Comparison of ENCODE assay signal across 27 mouse cellular contexts in the genomic region with DNA sequence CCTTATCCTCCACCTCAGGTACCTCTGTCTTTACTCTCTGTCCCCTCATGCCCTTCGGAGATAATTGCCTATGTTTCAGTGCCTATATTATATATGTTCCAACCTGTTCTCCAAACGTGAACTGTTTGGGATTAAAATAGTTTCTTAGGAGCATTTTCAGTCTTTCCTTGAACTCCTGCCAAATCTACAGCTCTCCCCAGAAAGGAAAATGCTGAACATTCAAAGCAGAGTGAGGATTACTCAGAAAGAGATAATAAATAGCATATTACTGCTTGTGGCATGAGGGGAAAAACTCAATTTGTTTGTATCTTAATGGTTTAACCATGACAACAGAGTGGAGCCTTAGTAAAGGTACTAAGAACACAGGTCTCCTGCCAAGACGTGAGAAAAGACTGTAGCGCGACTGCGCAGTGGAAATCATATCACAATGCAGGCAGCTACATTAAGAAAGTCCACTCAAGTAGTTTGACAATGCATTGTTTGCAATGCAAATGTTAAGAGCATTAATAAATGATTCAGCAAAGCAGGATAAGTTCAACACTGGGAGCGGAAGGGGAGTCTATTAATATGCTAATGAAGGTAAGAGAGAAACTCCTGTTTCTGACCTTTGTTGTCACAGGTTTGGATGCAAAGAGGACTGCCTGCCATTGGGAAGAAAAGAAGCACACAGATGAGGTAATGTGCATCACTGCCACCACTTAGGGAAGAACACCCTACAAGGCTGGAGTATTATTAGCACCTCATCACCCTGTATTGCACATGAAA.
A peak's percentile ranks its signal among the peaks of the same experiment; 100 is the strongest.
DNase-seq lines count a peak whose midpoint lies in the region; ATAC-seq and TF ChIP-seq lines count a peak whose summit lies in the region.
"Had no signal": no experiment of that assay in that cellular context is flagged by ENCODE, and none has a peak within 500 bp of the region (broad histone marks: within the 10 kb centered on the region; RNA-seq: fewer than 3 reads in every experiment).

No protein-coding gene starts in this region.

- no peak for TF ChIP-seq CTCF in layer of hippocampus, adult 2 months (conservative IDR thresholded peaks at IDR 0.05)
- TF ChIP-seq CTCF in midbrain, postnatal 0 days (IDR thresholded peaks at IDR 0.05), result no peak
- no peak for TF ChIP-seq CTCF in brain, embryonic 14.5 days (IDR thresholded peaks at IDR 0.05; ENCODE audit: borderline replicate concordance, extremely low read depth, insufficient read depth, insufficient read length)

- H3K9ac ChIP-seq in midbrain, postnatal 0 days (replicated peaks; ENCODE audit: low read length, poor library complexity, severe bottlenecking), result no peak overlapping the region
- H3K9ac ChIP-seq in midbrain, embryonic 11.5 days (ENCODE audit: low read length), result no peak overlapping the region
- H3K9ac ChIP-seq in kidney, embryonic 16.5 days (replicated peaks; ENCODE audit: low read length), result no peak overlapping the region
- H3K9ac ChIP-seq: embryonic facial prominence, embryonic 13.5 days; heart, embryonic 13.5 days; kidney, embryonic 15.5 days; limb, embryonic 13.5 days; liver, embryonic 13.5 days; lung, embryonic 15.5 days had no signal

- H3K27me3 ChIP-seq in midbrain, postnatal 0 days (ENCODE audit: insufficient read depth, low read length), result no peaks in the 10 kb centered on the region
- no peaks in the 10 kb centered on the region for H3K27me3 ChIP-seq in midbrain, embryonic 11.5 days (ENCODE audit: control insufficient read depth, insufficient read depth, low read length)
- no peaks in the 10 kb centered on the region for H3K27me3 ChIP-seq in kidney, embryonic 16.5 days (ENCODE audit: insufficient read depth, low read length)
- H3K27me3 ChIP-seq: embryonic facial prominence, embryonic 13.5 days; heart, embryonic 13.5 days; kidney, embryonic 15.5 days; limb, embryonic 13.5 days; liver, embryonic 13.5 days; lung, embryonic 15.5 days; megakaryocyte, embryonic 14.5 days had no signal

- no peaks in the 10 kb centered on the region for H3K36me3 ChIP-seq in midbrain, postnatal 0 days (ENCODE audit: insufficient read depth, low read length)
- no peaks in the 10 kb centered on the region for H3K36me3 ChIP-seq in midbrain, embryonic 11.5 days (ENCODE audit: control insufficient read depth, insufficient read depth, low read length)
- no peaks in the 10 kb centered on the region for H3K36me3 ChIP-seq in kidney, embryonic 16.5 days (ENCODE audit: insufficient read depth, low read length)
- H3K36me3 ChIP-seq: embryonic facial prominence, embryonic 13.5 days; heart, embryonic 13.5 days; kidney, embryonic 15.5 days; limb, embryonic 13.5 days; liver, embryonic 13.5 days; lung, embryonic 15.5 days had no signal

- TF ChIP-seq POLR2A in brain, embryonic 14.5 days (IDR thresholded peaks at IDR 0.05; ENCODE audit: borderline replicate concordance, extremely low read depth, insufficient read depth, insufficient read length, poor library complexity, severe bottlenecking), result no peak

- DNase-seq in layer of hippocampus, adult 2 months (ENCODE audit: low spot score in 2 of 2), result peak in 1 of 2 experiments; percentile 13
- DNase-seq in layer of hippocampus, postnatal 36 days, result no peak
- peak; percentile 5 for DNase-seq in midbrain, postnatal 0 days (ENCODE audit: low spot score)
- DNase-seq in midbrain, embryonic 11.5 days (ENCODE audit: low spot score, missing footprints), result no peak
- peak; percentile 83 for DNase-seq in R1 (ENCODE audit: low read depth, low spot score)
- DNase-seq in brain, embryonic 14.5 days (ENCODE audit: low read depth), result peak; percentile 52
- DNase-seq: cerebellum, adult 2 months; cerebellum, postnatal 25 days; gastrocnemius, postnatal 36 days; heart, adult 2 months; heart, postnatal 14 days; kidney, postnatal 4 days; layer of hippocampus, adult 9-11 months; liver, embryonic 13.5 days; lung, postnatal 36 days; thymus, postnatal 36 days had no signal

- H3K9me3 ChIP-seq in midbrain, postnatal 0 days (ENCODE audit: low read length), result no peaks in the 10 kb centered on the region
- H3K9me3 ChIP-seq in midbrain, embryonic 11.5 days (ENCODE audit: control insufficient read depth, low read length), result no peaks in the 10 kb centered on the region
- H3K9me3 ChIP-seq in kidney, embryonic 16.5 days (ENCODE audit: low read length), result no peaks in the 10 kb centered on the region
- H3K9me3 ChIP-seq: embryonic facial prominence, embryonic 13.5 days; heart, embryonic 13.5 days; kidney, embryonic 15.5 days; limb, embryonic 13.5 days; liver, embryonic 13.5 days; lung, embryonic 15.5 days had no signal

- H3K27ac ChIP-seq in layer of hippocampus, adult 2 months, result peak overlapping the region; percentile 1; the same call in 1 of the 2 replicates
- H3K27ac ChIP-seq in midbrain, postnatal 0 days (ENCODE audit: low read depth, low read length), result no peak overlapping the region
- H3K27ac ChIP-seq in midbrain, embryonic 11.5 days (ENCODE audit: low read depth, low read length), result no peak overlapping the region
- no peak overlapping the region for H3K27ac ChIP-seq in kidney, embryonic 16.5 days (ENCODE audit: low read length)
- H3K27ac ChIP-seq: embryonic facial prominence, embryonic 13.5 days; heart, adult 2 months; heart, embryonic 13.5 days; hindbrain, postnatal 0 days; kidney, embryonic 15.5 days; limb, embryonic 13.5 days; liver, embryonic 13.5 days; lung, embryonic 15.5 days had no signal

- no peak overlapping the region for H3K4me3 ChIP-seq in layer of hippocampus, adult 2 months
- no peak overlapping the region for H3K4me3 ChIP-seq in midbrain, postnatal 0 days (ENCODE audit: low read depth, low read length)
- no peak overlapping the region for H3K4me3 ChIP-seq in midbrain, embryonic 11.5 days (ENCODE audit: low read depth, low read length)
- no peak overlapping the region for H3K4me3 ChIP-seq in kidney, embryonic 16.5 days (ENCODE audit: low read length)
- H3K4me3 ChIP-seq: embryonic facial prominence, embryonic 13.5 days; heart, adult 2 months; heart, embryonic 13.5 days; kidney, embryonic 15.5 days; limb, embryonic 13.5 days; liver, embryonic 13.5 days; lung, embryonic 15.5 days; megakaryocyte, embryonic 14.5 days had no signal

- 36% methylated on average over 7 of the region's 7 CpGs for WGBS in midbrain, postnatal 0 days
- 61% methylated on average over 7 of the region's 7 CpGs for WGBS in midbrain, embryonic 11.5 days
- WGBS in kidney, embryonic 16.5 days, result 70% methylated on average over 7 of the region's 7 CpGs

- H3K4me2 ChIP-seq in midbrain, postnatal 0 days (ENCODE audit: low read depth, low read length, poor library complexity, severe bottlenecking), result no peak overlapping the region
- H3K4me2 ChIP-seq in midbrain, embryonic 11.5 days, result no peak overlapping the region
- no peak overlapping the region for H3K4me2 ChIP-seq in kidney, embryonic 16.5 days (replicated peaks; ENCODE audit: low read depth, low read length)
- H3K4me2 ChIP-seq: embryonic facial prominence, embryonic 13.5 days; heart, embryonic 13.5 days; kidney, embryonic 15.5 days; limb, embryonic 13.5 days; liver, embryonic 13.5 days; lung, embryonic 15.5 days had no signal

- 0 out of 2 replicates have a peak, but pooled peaks cover 5% of the 10 kb centered on the region for H3K4me1 ChIP-seq in midbrain, postnatal 0 days (ENCODE audit: insufficient read depth, low read length)
- peaks cover 5% of the 10 kb centered on the region; the same call in 1 of the 2 replicates for H3K4me1 ChIP-seq in midbrain, embryonic 11.5 days (ENCODE audit: control insufficient read depth, insufficient read depth, low read length)
- H3K4me1 ChIP-seq in kidney, embryonic 16.5 days (ENCODE audit: insufficient read depth, low read length), result no peaks in the 10 kb centered on the region
- H3K4me1 ChIP-seq: kidney, embryonic 15.5 days; limb, embryonic 13.5 days; liver, embryonic 13.5 days; lung, embryonic 15.5 days; megakaryocyte, embryonic 14.5 days had no signal

- no peak for ATAC-seq in midbrain, postnatal 0 days (ENCODE audit: low FRiP score)
- ATAC-seq in midbrain, embryonic 11.5 days (ENCODE audit: low FRiP score), result no peak
- ATAC-seq in kidney, embryonic 16.5 days (ENCODE audit: low FRiP score, low TSS enrichment), result no peak
- ATAC-seq: forebrain, embryonic 16.5 days; hindbrain, postnatal 0 days; intestine, postnatal 0 days; midbrain, embryonic 16.5 days had no signal

Comparison
In these comparisons a context has a peak if more than half of its experiments do, and no peak if none do; other contexts are left out.
1. DNase-seq: peak in midbrain, postnatal 0 days (single experiment), R1 (single experiment) and brain, embryonic 14.5 days (single experiment); none in layer of hippocampus, postnatal 36 days (0 of 2) and midbrain, embryonic 11.5 days (single experiment).